Mouse (Mus musculus) liver, adult 2 months (tissue): ENCODE data around the gene Cacnb4. TPM values are rescaled to one million over a fixed set of nuclear protein-coding genes. Genes with fewer than 3 reads are reported as not detected.
A peak's percentile ranks its signal among the peaks of the same experiment; 100 is the strongest.

Source experiments
- DNase-seq: peaks from one replicate; pipeline ENCODE4 v3.0.0-alpha.2; 2011; ENCODE audit warnings: low read depth, low spot score; ENCODE audit errors: extremely low read depth
- H3K27ac ChIP-seq: fragments of 200-500 bp; replicated peaks from 2 replicates; pipeline ENCODE4 v1.5.1; 2012; ENCODE audit warnings: low read depth, mild to moderate bottlenecking, control low read depth, inconsistent platforms, low read length; ENCODE audit not compliant: insufficient read depth
- H3K27me3 ChIP-seq: fragments of 200-500 bp; 2 replicates; pipeline ENCODE4 v1.6.1; 2012; ENCODE audit warnings: mild to moderate bottlenecking, moderate library complexity, low read length, inconsistent platforms; ENCODE audit not compliant: control insufficient read depth, insufficient read depth
- H3K36me3 ChIP-seq: fragments of 200-500 bp; 2 replicates; pipeline ENCODE4 v1.6.1; 2012; ENCODE audit warnings: low read length, inconsistent platforms; ENCODE audit not compliant: control insufficient read depth, insufficient read depth
- H3K4me1 ChIP-seq: fragments of 200-500 bp; 2 replicates; pipeline ENCODE4 v1.6.1; 2011; ENCODE audit warnings: low read length; ENCODE audit not compliant: control insufficient read depth, insufficient read depth
- H3K4me3 ChIP-seq: fragments of 200-500 bp; 2 replicates; pipeline ENCODE4 v1.5.1; 2011; ENCODE audit warnings: low read depth, mild to moderate bottlenecking, control low read depth, low read length, moderate library complexity; ENCODE audit not compliant: insufficient read depth
- H3K79me2 ChIP-seq: fragments of 200-500 bp; 2 replicates; pipeline ENCODE4 v1.6.1; 2012; ENCODE audit warnings: inconsistent platforms, mild to moderate bottlenecking, low read length, moderate library complexity; ENCODE audit not compliant: control insufficient read depth, insufficient read depth
- H3K9ac ChIP-seq: fragments of 200-500 bp; 2 replicates; pipeline ENCODE4 v1.6.1; 2012; ENCODE audit warnings: low read depth, mild to moderate bottlenecking, control low read depth, inconsistent platforms, low read length
- CTCF ChIP-seq: fragments of 200-500 bp; IDR thresholded peaks from 2 replicates; pipeline ENCODE4 v1.5.1; 2011; ENCODE audit warnings: low read depth, low read length, control low read depth
- POLR2A ChIP-seq: fragments of 200-500 bp; IDR thresholded peaks from 2 replicates; pipeline ENCODE4 v1.6.1; 2011; ENCODE audit warnings: low read length, control low read depth; ENCODE audit not compliant: insufficient read depth; ENCODE audit errors: extremely low read depth
- WGBS: fragments of 180-500 bp; shearing (Covaris S2); methylation state at CpG from one replicate; pipeline ENCODE4 v1.1.7; 2018; 5-methylcytosine and 5-hydroxymethylcytosine counted together
- polyA plus RNA-seq: library from polyadenylated mRNA; depleted of rRNA; stranded (reverse); fragments of >200 nt; gene quantifications from 2 replicates; pipeline ENCODE4 v1.2.3, GENCODE M21; 2012
- total RNA-seq: library from RNA; depleted of rRNA; stranded (reverse); fragments of >200 nt; gene quantifications from 2 replicates; pipeline ENCODE4 v1.2.3, GENCODE M21; 2014

Gene Cacnb4
- total and polyA plus RNA-seq, 2 experiments = 0.01 TPM; not detected in 1

DNA sequence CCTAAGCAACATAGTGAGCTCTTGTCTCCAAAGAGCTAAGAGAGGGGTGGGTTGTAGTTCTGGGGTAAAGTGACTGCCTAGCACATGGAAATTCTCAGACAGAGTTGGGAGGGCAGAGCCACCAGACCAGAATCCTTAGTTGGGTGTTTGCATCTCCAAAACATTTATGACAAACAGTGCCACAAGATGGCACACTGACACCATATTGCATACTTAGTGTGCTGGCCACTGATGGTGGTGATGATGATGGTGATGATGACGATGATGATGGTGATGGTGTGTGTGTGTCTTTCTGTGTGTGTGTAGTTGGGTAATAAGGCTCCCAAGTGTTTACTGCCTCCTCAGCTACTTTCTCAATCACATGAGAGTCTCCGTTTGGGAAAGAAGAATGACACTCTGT, 54.0 kb downstream of the Cacnb4 start:
- Histone ChIP-seq H3K36me3 (no peaks in the 10 kb centered on the region), H3K27me3 (no peaks in the 10 kb centered on the region), H3K9ac (no peak overlapping the region), H3K27ac (no peak overlapping the region), H3K4me3 (no peak overlapping the region), H3K4me1 (peaks cover 3% of the 10 kb centered on the region), H3K79me2 (no peaks in the 10 kb centered on the region)
- no peak for DNase-seq
- no peak for TF ChIP-seq POLR2A
- no peak for TF ChIP-seq CTCF
- WGBS = 82% methylated on average over 2 of the region's 2 CpGs

DNA sequence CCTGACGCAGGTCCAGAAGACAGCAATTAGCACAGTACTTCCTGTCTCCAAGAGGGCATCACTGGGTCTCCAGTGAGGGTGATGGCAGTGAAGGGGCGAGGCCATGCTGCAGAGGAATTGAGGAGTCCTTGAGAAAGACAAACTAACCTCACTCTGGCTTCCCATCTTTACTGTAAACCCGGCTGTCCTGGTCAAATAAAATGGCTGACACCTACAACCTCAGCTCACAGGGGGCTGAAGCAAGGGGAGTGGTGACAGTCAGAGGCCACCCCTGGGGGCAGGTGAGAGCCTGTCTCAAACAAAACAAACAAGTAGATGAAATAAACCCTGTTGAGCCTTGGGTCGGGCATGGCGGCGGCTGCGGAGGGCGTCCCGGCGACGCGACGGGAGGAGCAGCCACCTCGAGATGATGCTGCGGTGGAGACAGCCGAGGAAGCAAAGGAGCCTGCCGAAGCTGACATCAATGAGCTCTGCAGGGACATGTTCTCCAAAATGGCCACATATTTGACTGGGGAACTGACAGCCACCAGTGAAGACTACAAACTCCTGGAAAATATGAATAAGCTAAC, 57.1 kb downstream of the Cacnb4 start:
- DNase-seq = no peak
- Histone ChIP-seq H3K9ac (no peak overlapping the region), H3K27me3 (no peaks in the 10 kb centered on the region), H3K36me3 (no peaks in the 10 kb centered on the region), H3K4me1 (peaks cover 3% of the 10 kb centered on the region), H3K27ac (no peak overlapping the region), H3K4me3 (peak overlapping the region; percentile 32), H3K79me2 (no peaks in the 10 kb centered on the region)
- TF ChIP-seq CTCF = no peak
- no peak for TF ChIP-seq POLR2A
- WGBS = 16% methylated on average over 17 of the region's 17 CpGs

DNA sequence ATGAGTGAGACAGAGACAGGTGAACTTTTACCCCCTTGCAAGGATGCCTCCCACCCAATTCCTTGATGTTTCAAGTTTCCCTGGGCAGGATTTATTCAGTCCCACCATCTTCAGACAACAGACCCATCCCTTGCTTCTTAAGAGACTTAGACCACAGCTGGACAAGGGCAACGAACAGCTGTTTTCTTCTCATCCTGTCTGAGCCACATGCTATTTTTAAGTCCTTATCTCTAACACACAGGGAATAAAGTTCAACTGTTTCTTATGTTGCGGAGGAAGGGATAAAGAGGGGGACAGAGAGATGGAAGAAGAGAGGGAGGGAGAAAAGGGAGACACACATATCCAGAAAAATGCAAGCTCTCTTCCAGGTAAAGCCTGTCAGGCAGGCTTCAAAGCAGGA, 57.8 kb downstream of the Cacnb4 start:
- no peak for DNase-seq
- TF ChIP-seq POLR2A (no peak), CTCF (no peak)
- H3K4me1 ChIP-seq = peaks cover 6% of the 10 kb centered on the region

DNA sequence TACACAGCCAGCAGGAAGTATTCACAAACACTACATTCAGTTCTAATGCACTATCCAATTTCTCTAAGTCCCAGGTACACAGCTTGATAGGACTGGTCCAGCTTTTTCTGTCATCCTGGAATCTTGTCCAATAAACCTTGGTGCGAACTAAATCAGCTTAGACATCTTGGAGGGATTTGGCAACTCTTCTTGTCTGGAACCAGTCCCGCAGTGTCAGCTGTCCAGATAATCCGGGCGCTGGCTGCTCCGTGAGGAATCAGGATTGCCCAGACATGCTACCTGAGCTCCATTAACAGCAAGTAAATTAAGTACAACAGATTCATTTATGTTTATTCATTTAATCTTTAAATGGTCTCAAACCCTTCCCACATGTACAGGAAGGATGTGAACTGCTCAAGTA, 61.2 kb downstream of the Cacnb4 start:
- peak; percentile 61 for DNase-seq
- Histone ChIP-seq H3K4me1 (peaks cover 6% of the 10 kb centered on the region), H3K4me3 (no peak overlapping the region), H3K79me2 (no peaks in the 10 kb centered on the region), H3K9ac (no peak overlapping the region), H3K36me3 (no peaks in the 10 kb centered on the region), H3K27ac (no peak overlapping the region), H3K27me3 (no peaks in the 10 kb centered on the region)
- TF ChIP-seq CTCF = no peak
- TF ChIP-seq POLR2A = no peak
- WGBS = 28% methylated on average over 5 of the region's 5 CpGs

More for the DNA sequence above, 57.8 kb downstream of the Cacnb4 start:
- H3K79me2 ChIP-seq = no peaks in the 10 kb centered on the region
- no peak overlapping the region for H3K27ac ChIP-seq
- no peak overlapping the region for H3K4me3 ChIP-seq
- H3K27me3 ChIP-seq = no peaks in the 10 kb centered on the region
- H3K9ac ChIP-seq = no peak overlapping the region
- H3K36me3 ChIP-seq = no peaks in the 10 kb centered on the region
- 28% methylated on average over 2 of the region's 2 CpGs for WGBS

DNA sequence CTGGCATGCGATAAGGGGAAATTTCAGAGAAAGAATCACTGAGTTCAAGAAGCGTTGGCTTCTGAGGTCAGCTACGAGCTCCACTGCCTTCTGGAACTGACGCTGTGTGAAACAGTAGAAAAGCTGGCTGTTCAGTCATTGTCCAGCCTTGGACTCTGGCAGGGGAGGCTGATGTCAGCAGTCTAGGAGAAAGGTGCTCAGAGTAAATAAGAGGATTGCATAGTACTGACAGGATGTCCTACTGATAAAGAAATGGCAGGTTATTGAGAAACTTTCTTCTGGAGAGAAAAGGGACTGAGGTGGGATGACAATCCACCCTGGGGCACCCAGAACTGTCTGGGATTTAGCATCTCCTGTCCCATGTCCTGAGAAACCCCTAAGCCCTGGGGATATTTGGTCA, 62.7 kb downstream of the Cacnb4 start:
- H3K4me1 ChIP-seq = peaks cover 3% of the 10 kb centered on the region
- H3K27ac ChIP-seq = peak overlapping the region; percentile 40; the same call in 1 of the 2 replicates
- no peak overlapping the region for H3K4me3 ChIP-seq
- peak; percentile 97 for DNase-seq
- WGBS = 19% methylated on average over 4 of the region's 4 CpGs
- H3K9ac ChIP-seq = no peak overlapping the region
- no peak for TF ChIP-seq CTCF
- TF ChIP-seq POLR2A = no peak
- H3K27me3 ChIP-seq = no peaks in the 10 kb centered on the region
- H3K79me2 ChIP-seq = no peaks in the 10 kb centered on the region
- no peaks in the 10 kb centered on the region for H3K36me3 ChIP-seq

DNA sequence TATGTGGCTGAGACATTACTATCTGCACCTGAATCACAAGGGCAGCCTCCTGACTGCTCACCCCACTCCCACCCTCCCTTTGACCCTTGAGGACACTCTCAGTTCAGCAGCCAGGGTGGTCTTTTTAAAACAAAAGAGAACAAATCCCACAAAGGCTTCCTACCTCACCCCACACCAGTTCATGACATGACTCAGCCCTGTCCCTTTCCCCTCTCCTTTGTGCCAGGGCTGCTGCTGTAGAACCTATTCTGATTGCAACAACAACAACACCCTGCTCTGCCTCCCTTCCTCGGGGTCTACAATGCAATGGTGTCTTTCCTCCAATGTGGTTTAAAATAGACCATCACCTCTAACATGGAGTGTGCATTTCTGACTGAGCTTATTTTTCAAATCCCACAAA, 67.1 kb downstream of the Cacnb4 start:
- WGBS = 55% methylated on average over 1 of the region's 1 CpGs
- H3K79me2 ChIP-seq = no peaks in the 10 kb centered on the region

More for the DNA sequence above, 67.1 kb downstream of the Cacnb4 start:
- no peak for DNase-seq
- Histone ChIP-seq H3K27me3 (no peaks in the 10 kb centered on the region), H3K36me3 (no peaks in the 10 kb centered on the region), H3K4me3 (no peak overlapping the region), H3K4me1 (peaks cover 6% of the 10 kb centered on the region), H3K9ac (no peak overlapping the region), H3K27ac (no peak overlapping the region)
- no peak for TF ChIP-seq POLR2A
- TF ChIP-seq CTCF = no peak
